16 mouse cellular contexts compared by ENCODE assay signal in the genomic region with DNA sequence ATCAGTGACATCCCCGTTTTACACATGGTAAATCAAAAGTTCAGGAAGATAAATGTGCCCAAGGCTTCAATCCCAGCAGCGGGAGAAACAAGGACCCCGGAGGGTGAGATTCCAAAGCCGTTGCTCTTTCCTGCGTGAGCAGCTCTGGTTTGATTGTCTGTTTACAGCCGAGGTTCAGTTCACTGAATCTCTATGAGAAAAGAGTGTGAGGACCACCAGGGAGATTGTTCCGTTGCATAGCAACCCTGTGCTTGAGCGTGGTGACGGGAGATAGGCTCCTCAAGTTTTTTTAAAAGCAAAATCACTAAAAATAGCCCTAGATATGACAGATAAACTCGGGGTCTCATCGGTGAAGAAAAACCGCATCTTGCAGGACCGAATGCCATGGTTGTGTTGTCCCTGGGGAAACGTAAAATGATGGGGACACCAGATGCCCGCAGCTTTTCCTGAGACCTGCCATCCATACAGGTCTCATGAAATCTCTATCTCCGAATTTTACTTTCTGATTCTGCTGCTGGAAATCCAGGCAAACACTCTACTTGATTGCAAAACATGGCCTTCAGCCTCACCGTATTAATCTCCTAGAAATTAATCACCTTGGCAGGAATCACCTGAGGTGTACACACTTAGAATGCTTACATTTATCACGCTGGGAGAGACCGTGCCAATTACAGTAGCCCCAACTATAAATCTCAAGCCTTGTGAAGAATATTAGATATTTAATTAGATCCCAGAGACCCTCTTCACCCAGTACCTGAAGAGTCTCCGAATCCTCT. TPM values are rescaled to one million over a fixed set of nuclear protein-coding genes. Genes with fewer than 3 reads are reported as not detected.
DNase-seq lines count a peak whose midpoint lies in the region; ATAC-seq and TF ChIP-seq lines count a peak whose summit lies in the region.
"Had no signal": no experiment of that assay in that cellular context is flagged by ENCODE, and none has a peak within 500 bp of the region (broad histone marks: within the 10 kb centered on the region; RNA-seq: fewer than 3 reads in every experiment).

No protein-coding gene starts in this region.

- no peak for TF ChIP-seq CTCF in hindbrain, postnatal 0 days (IDR thresholded peaks at IDR 0.05; ENCODE audit: low read depth)

- no peaks in the 10 kb centered on the region for H3K36me3 ChIP-seq in heart, embryonic 10.5 days
- H3K36me3 ChIP-seq in hindbrain, postnatal 0 days (ENCODE audit: insufficient read depth, low read length): no peaks in the 10 kb centered on the region
- H3K36me3 ChIP-seq: embryonic facial prominence, embryonic 10.5 days; kidney, embryonic 15.5 days; lung, embryonic 15.5 days had no signal

- DNase-seq in heart, adult 11 months: peak; percentile 53
- DNase-seq in heart, embryonic 10.5 days (ENCODE audit: low spot score): no peak
- DNase-seq in right cerebral cortex, postnatal 10 days (ENCODE audit: low spot score in 2 of 2): peak; percentile 47 to 58
- DNase-seq in right cerebral cortex, adult 18-20 months: no peak
- peak; percentile 78 for DNase-seq in hindbrain, postnatal 0 days (ENCODE audit: low spot score)
- DNase-seq in adrenal gland, adult 8-10 months: no peak
- DNase-seq in adrenal gland, postnatal 36 days: no peak
- no peak for DNase-seq in cerebellum, postnatal 25 days
- DNase-seq: cerebellum, adult 9-10 months; gastrocnemius, postnatal 36 days; liver; thymus, adult 18-20 months had no signal

- 80% methylated on average over 20 of the region's 20 CpGs for WGBS in heart, embryonic 10.5 days
- WGBS in hindbrain, postnatal 0 days: 39% methylated on average over 20 of the region's 20 CpGs

- ATAC-seq in hindbrain, postnatal 0 days: peak; percentile 71
- ATAC-seq: Patski had no signal

- H3K4me3 ChIP-seq in heart, embryonic 10.5 days: no peak overlapping the region
- no peak overlapping the region for H3K4me3 ChIP-seq in hindbrain, postnatal 0 days (ENCODE audit: low read length)
- H3K4me3 ChIP-seq: embryonic facial prominence, embryonic 10.5 days; kidney, embryonic 15.5 days; lung, embryonic 15.5 days had no signal

- H3K9me3 ChIP-seq in heart, embryonic 10.5 days: no peaks in the 10 kb centered on the region
- no peaks in the 10 kb centered on the region for H3K9me3 ChIP-seq in hindbrain, postnatal 0 days (ENCODE audit: low read length)
- H3K9me3 ChIP-seq: embryonic facial prominence, embryonic 10.5 days; kidney, embryonic 15.5 days; lung, embryonic 15.5 days had no signal

- no peaks in the 10 kb centered on the region for H3K27me3 ChIP-seq in heart, embryonic 10.5 days (ENCODE audit: insufficient read depth, poor library complexity, severe bottlenecking)
- H3K27me3 ChIP-seq in hindbrain, postnatal 0 days (ENCODE audit: insufficient read depth, low read length): no peaks in the 10 kb centered on the region
- H3K27me3 ChIP-seq: kidney, embryonic 15.5 days; lung, embryonic 15.5 days had no signal

- no peak overlapping the region for H3K27ac ChIP-seq in heart, embryonic 10.5 days
- H3K27ac ChIP-seq in hindbrain, postnatal 0 days: peak overlapping the region; percentile 67
- H3K27ac ChIP-seq: embryonic facial prominence, embryonic 10.5 days; kidney, embryonic 15.5 days; lung, embryonic 15.5 days had no signal

- no peak overlapping the region for H3K9ac ChIP-seq in hindbrain, postnatal 0 days (replicated peaks; ENCODE audit: low read length)
- H3K9ac ChIP-seq: kidney, embryonic 15.5 days; lung, embryonic 15.5 days had no signal

- H3K4me2 ChIP-seq in hindbrain, postnatal 0 days (ENCODE audit: low read depth, low read length): peak overlapping the region; percentile 35
- H3K4me2 ChIP-seq: kidney, embryonic 15.5 days; lung, embryonic 15.5 days had no signal

- no peaks in the 10 kb centered on the region for H3K4me1 ChIP-seq in heart, embryonic 10.5 days
- H3K4me1 ChIP-seq in hindbrain, postnatal 0 days (ENCODE audit: insufficient read depth, low read length): peaks cover 10% of the 10 kb centered on the region; the same call in 1 of the 2 replicates
- H3K4me1 ChIP-seq: embryonic facial prominence, embryonic 10.5 days; kidney, embryonic 15.5 days; lung, embryonic 15.5 days had no signal

RNA-seq across cellular contexts. Expression of gene Nudt7, which starts 23.8 kb away (rescaled TPM):
- polyA plus RNA-seq in heart, embryonic 10.5 days (2016; fragmentation: Nextera tagmentation; extraction: Ambion mirVana): 20.5 and 23.8 TPM in 2 replicates
- total RNA-seq in hindbrain, postnatal 0 days (2014; rRNA removed): 2.2 and 3.3 TPM in 2 replicates
- 7.4 and 7.7 TPM in 2 replicates for polyA plus RNA-seq in hindbrain, postnatal 0 days (2015; fragmentation: Nextera tagmentation; extraction: Ambion mirVana)
- total RNA-seq in adrenal gland, adult 8-10 months (2022): 10 to 100 TPM; 39.7 to 69.5 (median 52.6) TPM
- 10 to 100 TPM; 46.5 to 73.1 TPM for total RNA-seq in adrenal gland, postnatal 36 days (2021)

Comparison
In these comparisons a context has a peak if more than half of its experiments do, and no peak if none do; other contexts are left out.
1. DNase-seq: peak in heart, adult 11 months (single experiment), right cerebral cortex, postnatal 10 days (2 of 2) and hindbrain, postnatal 0 days (single experiment); none in heart, embryonic 10.5 days (single experiment), right cerebral cortex, adult 18-20 months (single experiment), adrenal gland, adult 8-10 months (single experiment), adrenal gland, postnatal 36 days (0 of 2) and cerebellum, postnatal 25 days (0 of 2).